9 mouse cellular contexts compared by ENCODE assay signal in genomic region chr2:32130435-32130834, GRCm38 (mm10). TPM values are rescaled to one million over a fixed set of nuclear protein-coding genes. Genes with fewer than 3 reads are reported as not detected.
DNase-seq lines count a peak whose midpoint lies in the region; ATAC-seq and TF ChIP-seq lines count a peak whose summit lies in the region.
"Had no signal": no experiment of that assay in that cellular context is flagged by ENCODE, and none has a peak within 500 bp of the region (broad histone marks: within the 10 kb centered on the region; RNA-seq: fewer than 3 reads in every experiment).

No protein-coding gene starts in this region.

- H3K9me3 ChIP-seq in heart, embryonic 14.5 days (ENCODE audit: control insufficient read depth, low read length), result no peaks in the 10 kb centered on the region
- H3K9me3 ChIP-seq: embryonic facial prominence, embryonic 15.5 days had no signal

- H3K9ac ChIP-seq in heart, adult 2 months (ENCODE audit: low read depth, low read length), result no peak overlapping the region
- H3K9ac ChIP-seq in heart, embryonic 14.5 days (ENCODE audit: low read length), result peak overlapping the region; percentile 44; the same call in 1 of the 2 replicates
- H3K9ac ChIP-seq: embryonic facial prominence, embryonic 15.5 days had no signal

- H3K36me3 ChIP-seq in heart, adult 2 months (ENCODE audit: control insufficient read depth, insufficient read depth, low read length), result no peaks in the 10 kb centered on the region
- no peaks in the 10 kb centered on the region for H3K36me3 ChIP-seq in heart, embryonic 14.5 days (ENCODE audit: control insufficient read depth, insufficient read depth, low read length)
- H3K36me3 ChIP-seq: embryonic facial prominence, embryonic 15.5 days had no signal

- peak overlapping the region; percentile 68 for H3K27ac ChIP-seq in heart, adult 2 months
- H3K27ac ChIP-seq in heart, embryonic 14.5 days (replicated peaks in 1 of 2; ENCODE audit: control insufficient read depth in 1 of 2, insufficient read depth in 1 of 2, low read depth in 2 of 2, low read length in 2 of 2), result peak overlapping the region; percentile 86 to 93
- H3K27ac ChIP-seq: embryonic facial prominence, embryonic 15.5 days had no signal

- TF ChIP-seq EP300 in heart, adult 2 months (IDR thresholded peaks at IDR 0.05; ENCODE audit: insufficient read depth, low read depth, low read length), result peak; percentile 78

- no peaks in the 10 kb centered on the region for H3K27me3 ChIP-seq in heart, adult 2 months (ENCODE audit: control insufficient read depth, insufficient read depth, low read length)
- H3K27me3 ChIP-seq in heart, embryonic 14.5 days (ENCODE audit: control insufficient read depth, insufficient read depth, low read length), result no peaks in the 10 kb centered on the region
- H3K27me3 ChIP-seq: embryonic facial prominence, embryonic 15.5 days had no signal

- H3K4me3 ChIP-seq in heart, adult 2 months, result no peak overlapping the region
- no peak overlapping the region for H3K4me3 ChIP-seq in heart, embryonic 14.5 days (ENCODE audit: control insufficient read depth in 1 of 2, insufficient read depth in 1 of 2, low read depth in 1 of 2, low read length in 2 of 2)
- H3K4me3 ChIP-seq: embryonic facial prominence, embryonic 15.5 days had no signal

- peaks cover 5% of the 10 kb centered on the region for H3K4me1 ChIP-seq in heart, adult 2 months (ENCODE audit: control insufficient read depth, insufficient read depth, low read length)
- peaks cover 33 to 48% of the 10 kb centered on the region in 2 experiments for H3K4me1 ChIP-seq in heart, embryonic 14.5 days (ENCODE audit: control insufficient read depth in 2 of 2, insufficient read depth in 2 of 2, low read length in 2 of 2)

- peak; percentile 91 for TF ChIP-seq CTCF in heart, adult 2 months (IDR thresholded peaks at IDR 0.05)

- H3K4me2 ChIP-seq in heart, embryonic 14.5 days (ENCODE audit: low read length), result peak overlapping the region; percentile 34; the same call in 1 of the 2 replicates
- H3K4me2 ChIP-seq: embryonic facial prominence, embryonic 15.5 days had no signal

- WGBS in heart, adult 2 months, result 26% methylated on average over 6 of the region's 6 CpGs
- 23% methylated on average over 6 of the region's 6 CpGs for WGBS in heart, embryonic 14.5 days

- TF ChIP-seq POLR2A in heart, adult 2 months (IDR thresholded peaks at IDR 0.05; ENCODE audit: insufficient read depth, low read depth, low read length), result no peak

- intact Hi-C loops in heart, adult 2 months (cut with DNase I), result loop anchor here (2.0 to 5.0 kb wide), 3 partner anchors 48 to 158 kb away; partner anchors contain the start of gene Nup214
- intact Hi-C loops in heart, postnatal 25 days (cut with DNase I), result loop anchor here (2.0 to 5.0 kb wide), 2 partner anchors 83 to 214 kb away; no protein-coding TSS in a partner anchor
- intact Hi-C loops in left cerebral cortex, postnatal 4 days (cut with DNase I), result loop anchor here (5.0 kb wide), 1 partner anchor 83 kb away; no protein-coding TSS in a partner anchor

- no peaks in the 10 kb centered on the region for H3K79me2 ChIP-seq in heart, adult 2 months (replicated peaks; ENCODE audit: control insufficient read depth, insufficient read depth, low read length)

- ATAC-seq in heart, embryonic 14.5 days (ENCODE audit: insufficient number of reproducible peaks, insufficient read depth, low FRiP score, low read depth), result no peak
- ATAC-seq in activated CD4-positive, CD25-positive, alpha-beta regulatory T cell, adult 4 months, result no peak

- DNase-seq in heart, adult 2 months, result peak; percentile 58
- DNase-seq in heart, postnatal 25 days (ENCODE audit: low spot score), result no peak
- DNase-seq in CD8-positive naive resting alpha-beta T cell, adult 2 months (ENCODE audit: low read depth in 2 of 2, low spot score in 2 of 2), result peak; percentile 36 to 64
- DNase-seq in c-Kit-positive CD71-positive TER-119-positive erythroid progenitor cells, embryonic 14.5 days (ENCODE audit: low spot score), result peak; percentile 90
- peak; percentile 48 for DNase-seq in left cerebral cortex, postnatal 4 days
- peak; percentile 77 for DNase-seq in naive thymus-derived CD4-positive, alpha-beta T cell, adult 2 months (ENCODE audit: low read depth)

RNA-seq across cellular contexts. Expression of gene Prrc2b, which starts 20.4 kb away (rescaled TPM):
- total RNA-seq in heart, adult 2 months (2021), result 10 to 100 TPM; 78.3 to 82.6 TPM
- 39.3 and 46.9 TPM in 2 replicates for polyA plus RNA-seq in heart, adult 2 months (2012; rRNA removed)
- 10 to 100 TPM; 79.0 to 89.8 TPM for total RNA-seq in heart, postnatal 25 days (2021)
- polyA plus RNA-seq in heart, embryonic 14.5 days (2014; fragmentation: Nextera tagmentation; extraction: Ambion mirVana), result 35.8 and 41.8 TPM in 2 replicates
- total RNA-seq in left cerebral cortex, postnatal 4 days (2021), result 100 to 1,000 TPM; 327 to 335 TPM
- 10 to 100 TPM; 32.0 to 32.6 TPM for polyA plus RNA-seq in activated CD4-positive, CD25-positive, alpha-beta regulatory T cell, adult 4 months (2017; shearing (Covaris generic))

RNA-seq across cellular contexts. Expression of gene Plpp7, which starts 35.1 kb away (rescaled TPM):
- total RNA-seq in heart, adult 2 months (2021), result 10 to 100 TPM; 33.6 to 33.8 TPM
- polyA plus RNA-seq in heart, adult 2 months (2012; rRNA removed), result 56.3 and 62.1 TPM in 2 replicates
- 10 to 100 TPM; 31.8 to 33.7 TPM for total RNA-seq in heart, postnatal 25 days (2021)
- 13.3 and 13.6 TPM in 2 replicates for polyA plus RNA-seq in heart, embryonic 14.5 days (2014; fragmentation: Nextera tagmentation; extraction: Ambion mirVana)
- total RNA-seq in left cerebral cortex, postnatal 4 days (2021), result 10 to 100 TPM; 18.1 to 18.3 TPM
- polyA plus RNA-seq in activated CD4-positive, CD25-positive, alpha-beta regulatory T cell, adult 4 months (2017; shearing (Covaris generic)), result not detected

RNA-seq across cellular contexts. Expression of gene Fam78a, which starts 45.8 kb away (rescaled TPM):
- 10 to 100 TPM; 15.9 to 19.1 TPM for total RNA-seq in heart, adult 2 months (2021)
- 18.7 and 24.9 TPM in 2 replicates for polyA plus RNA-seq in heart, adult 2 months (2012; rRNA removed)
- total RNA-seq in heart, postnatal 25 days (2021), result 10 to 100 TPM; 20.0 TPM
- polyA plus RNA-seq in heart, embryonic 14.5 days (2014; fragmentation: Nextera tagmentation; extraction: Ambion mirVana), result 29.0 and 33.7 TPM in 2 replicates
- total RNA-seq in left cerebral cortex, postnatal 4 days (2021), result under 1 TPM; 0.70 to 0.92 TPM
- polyA plus RNA-seq in activated CD4-positive, CD25-positive, alpha-beta regulatory T cell, adult 4 months (2017; shearing (Covaris generic)), result 10 to 100 TPM; 23.6 to 27.1 TPM

Comparison
In these comparisons a context has a peak if more than half of its experiments do, and no peak if none do; other contexts are left out.
1. RNA of gene Fam78a, which starts 45.8 kb away (total RNA-seq): 20.0 TPM in heart, postnatal 25 days and 15.9 to 19.1 TPM in heart, adult 2 months; 0.70 to 0.92 TPM in left cerebral cortex, postnatal 4 days; every median in the first group is over 4 times any median in the second.